Mouse (Mus musculus): ENCODE data around the gene Cdk6.

- no peak for TF ChIP-seq CTCF (IDR thresholded peaks at IDR 0.05; ENCODE audit: low read depth, low read length)
- no peak for TF ChIP-seq POLR2A (IDR thresholded peaks at IDR 0.05; ENCODE audit: borderline replicate concordance, low read depth, low read length)
Observed at GRCm38 (mm10) chr5:3460907-3461306, 119.6 kb downstream of the Cdk6 start.
